Mouse (Mus musculus) right cerebral cortex, postnatal 4 days (tissue): ENCODE measurements at regions not wholly inside any gene's neighbourhood (a gene's known extent, or its start where the extent isn't known, plus 50 kb on each side); places are given as distances from the start of the nearest gene placed in this dataset.

Experiments used
- DNase-seq: peaks from one replicate; pipeline ENCODE4 v3.0.0-alpha.2; 2022

- DNase-seq = no peak
Observed at GRCm38 (mm10) chr7:73302501-73302900, 72.8 kb upstream of the Rgma start.

- DNase-seq = no peak
Observed at GRCm38 (mm10) chr7:73303818-73304217, 71.5 kb upstream of the Rgma start.

GRCm38 (mm10) chr7:73304799-73305198, 70.5 kb upstream of the Rgma start:
- no peak for DNase-seq

DNA sequence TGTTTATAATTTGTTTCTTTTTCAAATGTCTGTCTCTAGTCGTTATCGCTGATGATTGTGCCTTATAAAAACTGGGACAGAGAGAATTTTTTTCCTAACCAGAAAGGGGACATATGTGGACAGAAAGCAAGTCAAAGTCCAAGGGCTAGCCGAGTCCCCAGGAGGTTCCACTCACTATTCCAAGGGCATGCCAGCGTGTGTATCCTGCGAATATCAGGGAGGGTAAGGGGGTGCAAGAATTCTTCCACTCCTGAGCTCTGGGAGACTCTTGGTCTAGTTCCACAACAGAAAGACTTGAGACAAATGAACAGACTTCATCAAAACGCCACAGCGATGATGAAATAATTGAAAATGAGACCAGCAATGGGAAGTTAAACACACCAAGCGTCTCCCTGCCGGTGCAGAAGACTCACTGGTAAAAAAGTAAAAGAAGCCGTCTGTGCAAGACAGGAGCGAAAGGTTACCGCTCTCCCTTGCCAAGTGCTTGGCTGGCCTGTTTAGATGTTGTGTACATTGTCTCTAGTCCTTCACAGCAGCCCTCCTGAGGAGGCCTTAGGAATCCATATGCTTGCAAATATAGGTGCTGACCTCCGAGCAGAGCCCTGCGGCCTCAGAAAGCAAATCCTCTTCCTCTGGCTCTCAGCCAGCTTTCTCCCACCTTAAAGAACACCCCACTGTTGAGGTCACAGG, 69.9 kb upstream of the Rgma start:
- DNase-seq = no peak

GRCm38 (mm10) chr7:73306296-73306695, 69.0 kb upstream of the Rgma start:
- no peak for DNase-seq

GRCm38 (mm10) chr7:73306728-73307127, 68.6 kb upstream of the Rgma start:
- DNase-seq = no peak

GRCm38 (mm10) chr7:73307586-73308490, 67.5 kb upstream of the Rgma start:
- no peak for DNase-seq

DNA sequence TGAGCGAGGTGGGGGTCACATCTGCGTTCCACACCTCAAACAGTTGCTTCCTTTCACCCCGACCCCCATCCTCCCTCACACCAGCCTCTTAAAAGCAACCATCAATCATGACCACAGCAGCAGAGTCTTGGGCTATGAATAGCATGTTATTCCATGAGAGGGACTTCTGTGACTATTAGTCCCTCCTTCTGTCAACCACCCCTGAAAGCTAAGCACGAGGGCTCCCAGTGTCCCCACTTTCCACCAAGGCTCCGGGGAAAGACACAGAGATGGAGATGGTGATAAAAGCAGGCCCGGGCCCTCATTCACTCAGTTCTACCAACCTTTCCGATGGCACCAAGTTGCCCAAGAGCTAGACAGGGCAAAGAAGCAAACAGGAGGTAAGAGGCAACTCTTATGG, 66.3 kb upstream of the Rgma start:
- DNase-seq = no peak

- DNase-seq = no peak
Observed at GRCm38 (mm10) chr7:73310056-73310455, 65.3 kb upstream of the Rgma start.

DNA sequence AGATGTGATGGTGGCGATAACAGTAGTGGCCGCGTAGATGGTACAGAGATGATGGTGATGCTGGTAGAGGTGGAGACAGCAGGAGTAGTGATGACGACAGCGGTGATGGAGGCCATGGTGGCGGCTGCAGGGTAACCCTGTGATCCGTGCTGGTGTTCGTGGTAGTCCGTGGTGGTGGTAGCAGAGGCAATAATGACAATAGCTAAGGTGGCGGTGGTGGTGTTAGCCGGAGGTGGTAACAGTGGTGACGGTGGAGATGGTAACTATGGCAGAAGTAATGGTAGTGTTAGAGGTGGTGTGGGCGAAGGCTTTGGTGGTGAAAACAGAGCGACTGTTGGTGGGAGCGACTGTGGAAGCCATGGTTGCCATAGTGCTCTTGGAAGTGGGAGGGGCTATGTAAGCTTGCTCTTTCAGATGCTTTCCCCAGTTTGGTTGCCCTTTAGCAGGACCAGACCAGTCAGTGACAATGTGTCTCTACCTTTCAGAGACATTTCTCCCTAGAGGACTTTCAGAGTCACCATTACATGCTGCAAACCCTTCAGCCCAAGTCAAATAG, 64.7 kb upstream of the Rgma start:
- no peak for DNase-seq

DNA sequence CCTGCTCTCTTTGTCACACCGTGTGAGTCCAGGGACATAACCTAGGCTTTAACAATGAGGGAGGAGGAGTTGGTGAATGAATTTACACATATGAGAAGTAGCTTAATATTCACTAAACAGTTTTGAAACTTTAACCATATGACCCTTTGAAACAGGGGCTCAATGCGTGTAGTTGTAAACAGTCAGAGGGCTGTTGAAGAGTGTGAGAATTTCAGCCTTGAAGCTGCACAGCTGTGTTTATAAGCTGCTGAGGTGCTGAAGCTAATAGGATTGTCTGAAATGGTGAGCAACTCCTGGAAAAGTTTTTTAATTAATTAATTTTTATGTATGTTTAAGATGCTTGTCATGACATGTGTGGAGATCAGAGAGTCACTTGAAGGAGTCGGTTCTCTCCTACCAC, 59.8 kb upstream of the Rgma start:
- DNase-seq = no peak

- no peak for DNase-seq
Observed at GRCm38 (mm10) chr7:73317574-73317973, 57.7 kb upstream of the Rgma start.

- DNase-seq = no peak
Observed at GRCm38 (mm10) chr7:73319004-73319403, 56.3 kb upstream of the Rgma start.

GRCm38 (mm10) chr7:73319994-73320393, 55.3 kb upstream of the Rgma start:
- no peak for DNase-seq

DNA sequence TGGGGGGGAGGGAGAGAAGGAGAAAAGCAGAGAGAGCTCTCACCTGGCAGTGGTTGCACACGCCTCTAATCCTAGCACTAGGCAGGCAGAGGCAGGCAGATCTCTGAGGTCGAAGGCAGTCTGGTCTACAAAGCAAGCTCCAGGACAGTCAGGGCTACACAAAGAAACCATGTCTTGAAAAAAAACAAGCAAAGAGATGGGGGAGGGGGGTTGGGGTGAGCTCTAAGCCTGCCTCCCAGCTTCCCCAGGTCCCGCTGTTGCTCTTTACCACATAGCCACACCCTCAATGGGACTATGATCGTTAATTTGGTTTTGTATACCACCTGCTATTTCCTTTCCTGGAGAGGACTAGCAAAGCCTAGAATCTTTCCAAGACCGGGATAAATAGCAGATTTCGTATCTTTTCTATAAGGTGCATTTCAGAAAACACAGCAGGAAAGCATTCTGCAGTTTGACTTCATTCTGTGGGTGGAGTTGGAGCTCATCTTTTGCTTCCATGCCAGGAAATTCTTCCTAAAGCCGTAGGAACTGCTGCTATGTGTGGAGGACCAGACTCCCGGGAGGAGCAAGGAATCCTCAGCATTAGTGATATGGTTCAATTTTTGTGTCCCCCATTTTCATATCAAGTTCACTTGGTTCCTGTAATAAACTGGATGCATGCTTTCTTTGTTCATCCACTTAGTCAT, 52.7 kb upstream of the Rgma start:
- no peak for DNase-seq

DNA sequence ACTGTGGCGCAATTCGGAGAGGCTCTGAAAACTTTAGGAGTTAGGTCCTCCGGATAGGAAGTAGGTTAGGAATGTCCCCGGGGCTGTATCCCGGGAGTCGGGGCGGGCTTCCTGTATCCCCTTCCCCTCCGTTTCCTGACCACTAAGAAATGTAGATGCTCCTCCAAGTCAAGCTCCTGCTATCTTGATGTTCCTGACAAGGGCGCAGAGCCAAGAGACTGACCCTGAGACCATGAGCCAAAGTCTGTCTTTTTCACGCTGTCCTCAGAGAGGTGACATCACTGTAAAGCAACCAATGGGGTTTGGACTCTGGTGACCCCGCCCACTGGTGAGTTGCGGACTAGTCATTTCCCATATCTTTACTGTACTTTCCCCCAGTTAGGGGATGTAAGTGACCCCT, 51.8 kb upstream of the Rgma start:
- no peak for DNase-seq

DNA sequence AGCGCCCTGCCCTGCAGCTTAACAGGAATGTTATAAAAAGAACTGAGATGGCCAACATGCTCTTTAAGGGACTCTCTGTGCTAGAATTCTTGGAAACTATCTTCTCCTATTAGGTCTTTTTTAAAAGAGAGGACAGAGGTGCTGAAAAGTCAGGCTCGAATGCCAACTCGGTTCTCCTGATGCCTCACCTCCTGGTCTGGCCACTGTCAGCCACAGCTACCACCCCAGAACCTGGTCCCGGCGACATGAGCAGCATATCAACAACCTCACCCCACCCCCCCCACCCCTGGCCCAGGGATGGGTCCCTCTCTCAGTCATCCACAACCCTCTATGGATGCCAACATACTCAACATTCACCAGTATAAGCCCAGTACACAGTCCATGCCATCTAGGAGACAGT, 49.8 kb upstream of the Rgma start:
- no peak for DNase-seq
